Mouse (Mus musculus): ENCODE measurements around the gene Tspan5.

- TF ChIP-seq CTCF (conservative IDR thresholded peaks at IDR 0.05; ENCODE audit: insufficient read depth, insufficient read length, low read depth, low read length) (no peak), POLR2A (IDR thresholded peaks at IDR 0.05; ENCODE audit: low read depth, low read length) (no peak)
Observed at GRCm38 (mm10) chr3:138937241-138937640, 195.2 kb downstream of the Tspan5 start.
